Mouse (Mus musculus): ENCODE data around the gene Galnt15. TPM values are rescaled to one million over a fixed set of nuclear protein-coding genes. Genes with fewer than 3 reads are reported as not detected.

The Galnt15 gene
- total and polyA plus RNA-seq, 2 experiments from 2014 or later = 2.4 to 5.1 TPM

- H3K4me3 ChIP-seq (ENCODE audit: low read length) = no peak overlapping the region
- no peak for TF ChIP-seq CTCF (IDR thresholded peaks at IDR 0.05; ENCODE audit: low read depth)
- H3K27me3 ChIP-seq (ENCODE audit: insufficient read depth, low read length) = no peaks in the 10 kb centered on the region
- ATAC-seq (peak; percentile 6; the same call in 1 of the 2 replicates), DNase-seq (ENCODE audit: low spot score) (peak; percentile 38)
- H3K9me3 ChIP-seq (ENCODE audit: low read length) = no peaks in the 10 kb centered on the region
- H3K9ac ChIP-seq (replicated peaks; ENCODE audit: low read length) = no peak overlapping the region
- H3K36me3 ChIP-seq (ENCODE audit: insufficient read depth, low read length) = no peaks in the 10 kb centered on the region
- 39% methylated on average over 2 of the region's 2 CpGs for WGBS
- peak overlapping the region; percentile 30 for H3K4me2 ChIP-seq (ENCODE audit: low read depth, low read length)
- peak overlapping the region; percentile 70 for H3K27ac ChIP-seq
- H3K4me1 ChIP-seq (ENCODE audit: insufficient read depth, low read length) = peaks cover 15% of the 10 kb centered on the region
Observed at GRCm38 (mm10) chr14:32017448-32017847, 11.3 kb upstream of the Galnt15 start.

- no peak for ATAC-seq
Observed at GRCm38 (mm10) chr14:32019091-32019490, 9.7 kb upstream of the Galnt15 start.

DNA sequence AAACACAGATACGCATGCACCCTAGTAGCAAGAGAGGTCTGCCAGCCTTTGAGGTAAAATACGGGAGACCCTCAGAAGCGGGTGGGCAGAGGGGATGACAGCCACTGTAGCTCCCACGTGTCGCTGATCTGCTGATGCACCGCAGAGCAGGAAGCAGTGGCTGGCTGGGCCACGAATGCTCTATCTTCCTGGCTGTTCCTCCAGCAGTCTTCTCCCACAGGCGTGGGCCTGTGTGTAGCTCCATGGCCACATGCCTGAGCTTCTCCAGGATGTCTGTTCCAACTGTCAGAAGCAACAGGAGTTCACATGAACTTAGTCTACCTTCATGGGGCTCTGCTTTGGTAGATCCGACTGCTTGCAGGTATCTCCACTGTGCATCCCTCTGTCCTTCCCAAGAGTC is 6.8 kb upstream of the Galnt15 start:
- TF ChIP-seq CTCF (IDR thresholded peaks at IDR 0.05; ENCODE audit: low read depth) = no peak
- no peak overlapping the region for H3K4me3 ChIP-seq (ENCODE audit: low read length)
- H3K36me3 ChIP-seq (ENCODE audit: insufficient read depth, low read length) = no peaks in the 10 kb centered on the region
- H3K9ac ChIP-seq (replicated peaks; ENCODE audit: low read length) = no peak overlapping the region
- 66% methylated on average over 9 of the region's 9 CpGs for WGBS
- no peak overlapping the region for H3K4me2 ChIP-seq (ENCODE audit: low read depth, low read length)
- H3K4me1 ChIP-seq (ENCODE audit: insufficient read depth, low read length) = peaks cover 6% of the 10 kb centered on the region; the same call in 1 of the 2 replicates
- no peaks in the 10 kb centered on the region for H3K9me3 ChIP-seq (ENCODE audit: low read length)
- no peak for ATAC-seq
- DNase-seq (ENCODE audit: low spot score) = no peak
- H3K27me3 ChIP-seq (ENCODE audit: insufficient read depth, low read length) = no peaks in the 10 kb centered on the region
- H3K27ac ChIP-seq = no peak overlapping the region

More at GRCm38 (mm10) chr14:32019091-32019490, 9.7 kb upstream of the Galnt15 start:
- WGBS = 74% methylated on average over 8 of the region's 8 CpGs
- H3K27ac ChIP-seq = no peak overlapping the region
- no peak overlapping the region for H3K4me3 ChIP-seq (ENCODE audit: low read length)
- no peak for TF ChIP-seq CTCF (IDR thresholded peaks at IDR 0.05; ENCODE audit: low read depth)
- no peaks in the 10 kb centered on the region for H3K36me3 ChIP-seq (ENCODE audit: insufficient read depth, low read length)
- no peak overlapping the region for H3K9ac ChIP-seq (replicated peaks; ENCODE audit: low read length)
- DNase-seq (ENCODE audit: low spot score) = no peak
- H3K9me3 ChIP-seq (ENCODE audit: low read length) = no peaks in the 10 kb centered on the region
- H3K4me1 ChIP-seq (ENCODE audit: insufficient read depth, low read length) = peaks cover 15% of the 10 kb centered on the region
- H3K27me3 ChIP-seq (ENCODE audit: insufficient read depth, low read length) = no peaks in the 10 kb centered on the region
- H3K4me2 ChIP-seq (ENCODE audit: low read depth, low read length) = no peak overlapping the region

DNA sequence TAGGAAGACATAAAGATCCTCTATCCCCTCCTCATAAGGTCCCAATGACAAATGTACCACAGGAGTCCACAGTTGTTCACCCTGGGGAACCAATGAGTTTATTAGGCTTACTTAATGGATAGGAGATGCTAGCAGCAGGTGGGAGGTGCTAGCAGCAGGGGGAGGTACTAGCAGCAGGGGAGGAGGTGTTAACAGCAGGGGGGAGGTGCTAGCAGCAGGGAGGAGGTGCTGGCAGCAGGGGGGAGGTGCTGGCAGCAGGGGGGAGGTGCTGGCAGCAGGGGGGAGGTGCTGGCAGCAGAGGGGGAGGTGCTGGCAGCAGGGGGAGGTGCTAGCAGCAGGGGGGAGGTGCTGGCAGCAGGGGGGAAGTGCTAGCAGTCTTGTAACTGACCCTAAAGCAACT is 6.3 kb upstream of the Galnt15 start:
- no peak for ATAC-seq
- Histone ChIP-seq H3K27ac (no peak overlapping the region), H3K27me3 (ENCODE audit: insufficient read depth, low read length) (no peaks in the 10 kb centered on the region), H3K9me3 (ENCODE audit: low read length) (no peaks in the 10 kb centered on the region), H3K4me2 (ENCODE audit: low read depth, low read length) (no peak overlapping the region), H3K4me3 (ENCODE audit: low read length) (no peak overlapping the region), H3K4me1 (ENCODE audit: insufficient read depth, low read length) (peaks cover 1% of the 10 kb centered on the region; the same call in 1 of the 2 replicates), H3K36me3 (ENCODE audit: insufficient read depth, low read length) (no peaks in the 10 kb centered on the region), H3K9ac (replicated peaks; ENCODE audit: low read length) (no peak overlapping the region)
- no peak for TF ChIP-seq CTCF (IDR thresholded peaks at IDR 0.05; ENCODE audit: low read depth)
- no peak for DNase-seq (ENCODE audit: low spot score)

DNA sequence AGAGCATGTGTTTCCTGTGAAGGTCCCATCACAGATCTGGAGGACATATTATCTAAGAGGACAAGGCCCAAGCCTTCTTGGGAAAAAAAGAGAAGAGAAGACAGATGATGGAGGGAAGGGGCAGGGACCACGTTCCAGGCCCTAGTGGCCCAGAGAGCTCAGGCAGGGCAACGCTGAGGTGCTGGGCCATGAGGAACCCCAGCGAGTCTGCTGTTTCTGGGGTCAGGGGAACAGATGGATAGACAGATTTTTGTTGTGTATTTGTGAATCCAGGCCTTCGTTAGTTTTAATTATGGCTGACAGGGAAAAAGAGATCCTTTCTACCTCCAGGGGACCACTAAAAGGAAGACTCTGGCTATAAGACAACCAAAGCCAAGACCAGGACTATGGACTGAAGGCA is 4.9 kb upstream of the Galnt15 start:
- H3K4me2 ChIP-seq (ENCODE audit: low read depth, low read length) = no peak overlapping the region
- no peak for TF ChIP-seq CTCF (IDR thresholded peaks at IDR 0.05; ENCODE audit: low read depth)
- 61% methylated on average over 4 of the region's 4 CpGs for whole genome bisulfite sequencing
- no peaks in the 10 kb centered on the region for H3K9me3 ChIP-seq (ENCODE audit: low read length)
- DNase-seq (ENCODE audit: low spot score) = no peak
- no peak overlapping the region for H3K4me3 ChIP-seq (ENCODE audit: low read length)
- no peak overlapping the region for H3K9ac ChIP-seq (replicated peaks; ENCODE audit: low read length)
- H3K4me1 ChIP-seq (ENCODE audit: insufficient read depth, low read length) = peaks cover 7% of the 10 kb centered on the region
- H3K27me3 ChIP-seq (ENCODE audit: insufficient read depth, low read length) = no peaks in the 10 kb centered on the region
- no peak for ATAC-seq
- H3K27ac ChIP-seq = no peak overlapping the region
- no peaks in the 10 kb centered on the region for H3K36me3 ChIP-seq (ENCODE audit: insufficient read depth, low read length)

- no peak overlapping the region for H3K4me2 ChIP-seq (ENCODE audit: low read depth, low read length)
- H3K27me3 ChIP-seq (ENCODE audit: insufficient read depth, low read length) = no peaks in the 10 kb centered on the region
- H3K36me3 ChIP-seq (ENCODE audit: insufficient read depth, low read length) = no peaks in the 10 kb centered on the region
- H3K27ac ChIP-seq = no peak overlapping the region
- H3K9ac ChIP-seq (replicated peaks; ENCODE audit: low read length) = no peak overlapping the region
- H3K4me1 ChIP-seq (ENCODE audit: insufficient read depth, low read length) = peaks cover 8% of the 10 kb centered on the region
- no peak for ATAC-seq
- H3K9me3 ChIP-seq (ENCODE audit: low read length) = no peaks in the 10 kb centered on the region
- DNase-seq (ENCODE audit: low spot score) = no peak
- TF ChIP-seq CTCF (IDR thresholded peaks at IDR 0.05; ENCODE audit: low read depth) = no peak
- no peak overlapping the region for H3K4me3 ChIP-seq (ENCODE audit: low read length)
- WGBS = 63% methylated on average over 7 of the region's 7 CpGs
Observed at GRCm38 (mm10) chr14:32027218-32027617, 1.6 kb upstream of the Galnt15 start.

DNA sequence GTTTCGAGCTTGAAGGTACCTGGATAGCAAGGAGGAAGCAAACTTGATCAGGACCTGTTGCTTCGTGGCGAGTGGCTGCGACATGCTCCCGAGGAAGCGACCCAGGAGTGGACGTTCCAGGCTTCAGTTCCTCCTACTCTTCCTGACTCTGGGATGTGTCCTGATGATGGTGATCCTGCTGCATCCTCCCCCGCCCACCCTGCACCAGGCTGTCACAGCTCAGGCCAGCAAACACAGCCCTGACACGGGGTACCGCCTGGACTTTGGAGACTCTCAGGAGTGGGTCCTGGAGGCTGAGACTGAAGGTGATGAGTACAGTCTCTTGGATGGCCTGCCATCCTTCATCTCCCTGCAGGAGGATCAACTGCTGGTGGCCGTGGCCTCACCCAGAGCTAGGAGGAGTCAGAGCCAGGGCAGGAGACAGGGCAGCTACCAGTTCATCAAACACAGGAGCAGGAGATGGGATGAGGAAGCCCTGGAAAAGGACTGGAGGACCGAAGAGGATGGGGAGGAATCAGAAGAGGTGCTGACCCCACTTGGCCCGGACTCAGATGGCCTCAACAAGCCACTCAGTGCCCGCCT is 713 bp downstream of the Galnt15 start:
- TF ChIP-seq CTCF (IDR thresholded peaks at IDR 0.05; ENCODE audit: low read depth) = no peak
- DNase-seq (ENCODE audit: low spot score) = no peak
- Histone ChIP-seq H3K27me3 (ENCODE audit: insufficient read depth, low read length) (no peaks in the 10 kb centered on the region), H3K4me1 (ENCODE audit: insufficient read depth, low read length) (peaks cover 8% of the 10 kb centered on the region), H3K4me2 (ENCODE audit: low read depth, low read length) (peak overlapping the region; percentile 45), H3K27ac (peak overlapping the region; percentile 37), H3K9ac (replicated peaks; ENCODE audit: low read length) (no peak overlapping the region), H3K4me3 (ENCODE audit: low read length) (no peak overlapping the region), H3K9me3 (ENCODE audit: low read length) (no peaks in the 10 kb centered on the region), H3K36me3 (ENCODE audit: insufficient read depth, low read length) (no peaks in the 10 kb centered on the region)
- WGBS = 74% methylated on average over 14 of the region's 14 CpGs
- ATAC-seq = no peak
